Mouse (Mus musculus): ENCODE results near the gene Cox15. TPM values are rescaled to one million over a fixed set of nuclear protein-coding genes. Genes with fewer than 3 reads are reported as not detected.
A peak's percentile ranks its signal among the peaks of the same experiment; 100 is the strongest.

Cox15 gene
- 10 to 100 TPM in 20 of 26 experiments, 1 to 10 TPM in 6; 2.3 to 27.7 (median 16.0) TPM for total RNA-seq (2018; cell fraction: chromatin; rRNA removed)
- 10 to 100 TPM; 11.0 to 21.2 (median 18.0) TPM for total RNA-seq (2018; cell fraction: cytosol; rRNA removed)
- total RNA-seq (2018; cell fraction: nucleus; rRNA removed), result 10 to 100 TPM in 21 of 26 experiments, 1 to 10 TPM in 5; 6.3 to 24.0 (median 16.4) TPM
- polyA plus RNA-seq (2018), result 14.3 to 15.8 TPM (median 15.3 TPM) in 3 replicates

DNA sequence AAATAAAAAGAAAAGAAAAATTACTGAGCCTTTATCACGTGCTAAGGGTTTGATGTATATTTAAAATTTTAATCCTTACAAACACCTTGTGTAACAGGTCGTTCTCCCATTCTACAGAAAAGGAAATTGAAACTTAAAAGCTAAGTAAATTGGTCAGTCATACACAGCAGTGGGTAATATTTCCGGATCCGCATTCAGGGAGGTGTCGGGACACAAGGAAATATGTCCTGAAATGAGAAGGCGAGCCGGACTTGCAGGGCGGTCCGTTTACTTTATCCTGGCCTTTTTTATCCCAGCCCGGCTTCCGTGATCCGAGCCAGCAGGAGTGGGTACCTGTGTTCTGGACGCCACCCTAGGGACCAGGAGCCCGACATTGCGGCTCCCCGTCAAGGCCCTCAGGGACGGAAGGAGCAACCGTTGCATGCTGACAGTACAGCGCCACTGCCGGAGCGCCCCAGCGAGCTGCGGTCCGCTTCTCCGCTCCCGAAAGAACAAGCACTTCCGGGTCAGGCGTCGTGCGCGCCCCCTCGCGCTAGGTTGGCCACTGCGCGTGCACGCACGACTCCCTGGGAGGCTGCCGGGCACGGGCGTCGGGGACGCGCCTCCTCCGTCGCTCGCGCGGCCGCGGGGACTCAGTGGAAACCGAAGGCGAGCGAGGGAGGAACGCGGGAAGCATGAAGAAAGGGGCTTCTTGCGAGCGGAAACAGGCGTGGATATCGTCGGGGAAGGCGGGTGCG lies at the start of gene Cox15, which contains the start of gene Cutc:
TSS of gene Cox15 (minus strand) at position 512 of the 737 bp plus-strand sequence.
TSS of gene Cutc (plus strand) at position 508 of the 737 bp plus-strand sequence.
- H3K36me3 ChIP-seq (ENCODE audit: inconsistent target), result peaks cover 21% of the 10 kb centered on the region
- H3K79me2 ChIP-seq (ENCODE audit: inconsistent target), result peaks cover 18% of the 10 kb centered on the region
- under 1% methylated on average over 62 of the region's 62 CpGs for WGBS (ENCODE audit: missing documents)
- peak within 1 kb of the TSS; percentile 95 for H3K27ac ChIP-seq
- peak within 1 kb of the TSS; percentile 62 for H3K4me3 ChIP-seq (ENCODE audit: inconsistent target)

- H3K36me3 ChIP-seq (ENCODE audit: inconsistent target), result no peaks in the 10 kb centered on the region
- H3K4me3 ChIP-seq (ENCODE audit: inconsistent target), result no peak overlapping the region
- H3K27ac ChIP-seq, result peak overlapping the region; percentile 76
- 7% methylated on average over 9 of the region's 9 CpGs for WGBS (ENCODE audit: missing documents)
- no peaks in the 10 kb centered on the region for H3K79me2 ChIP-seq (ENCODE audit: inconsistent target)
Measured at GRCm38 (mm10) chr19:43801427-43802051, 48.7 kb upstream of the Cox15 start.

DNA sequence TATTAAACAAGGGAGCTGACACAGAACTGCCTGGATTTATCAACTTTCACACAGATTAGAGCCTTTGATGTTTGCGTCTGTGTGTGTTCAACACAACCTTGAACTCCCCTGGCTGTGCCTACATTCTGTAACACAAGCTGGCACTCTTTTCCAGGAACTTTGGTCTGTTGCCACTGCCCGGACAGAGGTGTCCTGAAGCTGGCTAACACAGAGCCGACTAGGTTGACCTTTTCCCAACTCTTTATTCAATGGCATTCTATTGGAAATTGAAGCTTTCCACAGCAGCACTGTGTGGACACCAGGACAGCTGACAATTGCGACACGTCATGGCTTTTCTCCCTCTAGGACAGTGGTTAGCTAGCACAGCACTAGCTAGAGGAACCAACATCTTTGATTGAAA lies 44.4 kb upstream of the Cox15 start:
- 80% methylated on average over 5 of the region's 5 CpGs for WGBS (ENCODE audit: missing documents)
- Histone ChIP-seq H3K27ac (no peak overlapping the region), H3K4me3 (ENCODE audit: inconsistent target) (no peak overlapping the region), H3K36me3 (ENCODE audit: inconsistent target) (no peaks in the 10 kb centered on the region), H3K79me2 (ENCODE audit: inconsistent target) (no peaks in the 10 kb centered on the region)

DNA sequence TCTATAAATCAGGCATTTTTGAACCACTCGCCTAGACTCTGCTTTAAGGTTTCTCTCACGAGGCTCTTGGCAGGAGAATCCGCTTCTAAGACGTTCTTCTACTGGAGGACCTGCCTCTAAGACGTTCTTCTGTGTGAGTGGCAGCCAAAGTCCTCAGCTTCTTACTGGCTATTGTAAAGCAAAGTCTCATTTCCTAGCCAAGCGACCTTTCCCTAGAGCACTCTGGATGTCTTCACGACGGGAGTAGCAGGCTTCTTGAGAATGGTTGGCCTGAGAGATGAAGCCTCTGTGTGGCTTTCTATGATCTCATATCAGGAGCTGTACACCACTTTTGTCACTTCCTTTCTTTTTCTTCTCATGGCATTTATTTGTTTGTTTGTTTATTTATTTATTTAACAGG lies 42.7 kb upstream of the Cox15 start:
- no peak overlapping the region for H3K4me3 ChIP-seq (ENCODE audit: inconsistent target)
- 92% methylated on average over 8 of the region's 8 CpGs for WGBS (ENCODE audit: missing documents)
- H3K36me3 ChIP-seq (ENCODE audit: inconsistent target), result no peaks in the 10 kb centered on the region
- no peak overlapping the region for H3K27ac ChIP-seq
- H3K79me2 ChIP-seq (ENCODE audit: inconsistent target), result no peaks in the 10 kb centered on the region

GRCm38 (mm10) chr19:43793951-43794350 lies 41.2 kb upstream of the Cox15 start:
- Histone ChIP-seq H3K36me3 (ENCODE audit: inconsistent target) (no peaks in the 10 kb centered on the region), H3K79me2 (ENCODE audit: inconsistent target) (no peaks in the 10 kb centered on the region), H3K4me3 (ENCODE audit: inconsistent target) (no peak overlapping the region), H3K27ac (no peak overlapping the region)
- WGBS (ENCODE audit: missing documents), result 100% methylated on average over 1 of the region's 1 CpGs

DNA sequence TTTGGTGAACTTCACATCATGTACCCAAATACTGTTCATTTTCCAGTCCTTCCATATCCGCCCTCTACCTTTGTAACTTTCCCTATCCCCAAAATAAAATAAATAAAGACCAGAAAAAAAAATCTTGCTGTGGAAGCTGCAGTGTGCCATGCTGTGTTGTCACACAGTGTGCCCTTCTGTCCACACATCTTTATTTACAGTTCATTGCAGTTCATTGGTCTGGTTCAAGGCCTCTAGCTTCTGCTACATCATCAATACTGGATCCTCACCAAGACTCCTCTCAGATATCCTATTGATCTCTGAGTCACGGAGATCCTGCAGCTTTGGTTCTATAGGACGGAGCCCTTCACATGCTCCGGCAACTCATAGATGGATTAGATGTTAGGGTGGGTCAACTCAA lies 39.7 kb upstream of the Cox15 start:
- 97% methylated on average over 4 of the region's 4 CpGs for WGBS (ENCODE audit: missing documents)
- Histone ChIP-seq H3K36me3 (ENCODE audit: inconsistent target) (no peaks in the 10 kb centered on the region), H3K79me2 (ENCODE audit: inconsistent target) (no peaks in the 10 kb centered on the region), H3K27ac (no peak overlapping the region), H3K4me3 (ENCODE audit: inconsistent target) (no peak overlapping the region)

DNA sequence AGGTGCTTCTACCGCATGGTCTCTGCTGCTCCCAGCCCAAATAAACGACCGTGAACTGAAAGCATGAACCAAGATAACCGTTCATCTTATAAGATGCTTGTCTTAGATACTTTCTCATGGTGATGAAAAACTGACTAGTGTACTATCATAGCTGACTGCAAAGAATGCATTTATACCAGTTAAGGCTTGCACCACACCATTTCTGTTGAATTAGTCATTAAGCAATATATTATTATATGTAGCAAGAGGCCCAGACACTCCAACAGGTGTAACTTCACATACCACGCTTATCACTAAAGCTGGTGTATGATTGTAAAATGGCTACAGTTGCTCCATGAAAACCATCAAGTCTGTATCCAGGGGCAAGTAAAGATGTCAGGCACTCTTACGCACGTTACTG lies 37.0 kb upstream of the Cox15 start:
- 93% methylated on average over 7 of the region's 7 CpGs for WGBS (ENCODE audit: missing documents)
- no peak overlapping the region for H3K4me3 ChIP-seq (ENCODE audit: inconsistent target)
- H3K36me3 ChIP-seq (ENCODE audit: inconsistent target), result no peaks in the 10 kb centered on the region
- H3K27ac ChIP-seq, result no peak overlapping the region
- H3K79me2 ChIP-seq (ENCODE audit: inconsistent target), result no peaks in the 10 kb centered on the region

DNA sequence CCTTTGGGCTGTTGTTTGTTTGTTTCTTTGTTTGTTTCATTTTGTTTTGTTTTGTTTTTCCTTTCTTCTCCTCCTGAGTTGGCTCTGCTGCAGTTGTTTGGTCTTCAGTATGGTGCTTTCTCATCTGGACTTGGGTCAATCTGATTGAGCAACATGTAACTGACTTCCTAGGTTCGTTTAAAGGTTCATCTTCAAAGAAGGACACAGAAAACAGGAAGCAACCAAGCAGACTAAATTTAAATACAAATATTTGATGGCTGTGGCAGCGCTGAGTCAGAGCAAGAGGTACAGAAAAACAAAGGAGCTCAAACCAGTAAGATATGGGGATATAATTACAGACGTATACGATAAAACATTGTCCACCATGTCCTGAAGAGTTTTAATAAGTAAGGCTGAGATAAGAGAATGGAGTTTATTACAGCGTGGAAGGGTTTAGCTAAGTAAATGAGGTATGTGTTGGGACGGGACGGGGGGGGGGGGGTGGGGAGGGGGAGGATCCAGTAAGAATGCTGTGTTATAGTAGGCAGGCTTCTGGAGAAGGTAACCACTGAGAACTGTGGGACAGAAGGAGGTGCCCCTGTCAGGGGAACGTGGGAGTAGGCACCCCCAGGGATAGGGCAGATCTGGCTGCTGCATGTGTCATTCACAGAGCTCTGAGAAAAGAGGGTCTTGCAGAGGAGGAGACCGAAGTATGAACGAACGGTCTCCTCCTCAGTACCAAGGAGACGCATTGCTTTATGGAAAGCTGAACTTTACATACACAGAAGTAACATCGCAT lies 33.6 kb upstream of the Cox15 start:
- Histone ChIP-seq H3K27ac (no peak overlapping the region), H3K36me3 (ENCODE audit: inconsistent target) (no peaks in the 10 kb centered on the region), H3K4me3 (ENCODE audit: inconsistent target) (no peak overlapping the region), H3K79me2 (ENCODE audit: inconsistent target) (no peaks in the 10 kb centered on the region)
- WGBS (ENCODE audit: missing documents), result 30% methylated on average over 13 of the region's 13 CpGs

DNA sequence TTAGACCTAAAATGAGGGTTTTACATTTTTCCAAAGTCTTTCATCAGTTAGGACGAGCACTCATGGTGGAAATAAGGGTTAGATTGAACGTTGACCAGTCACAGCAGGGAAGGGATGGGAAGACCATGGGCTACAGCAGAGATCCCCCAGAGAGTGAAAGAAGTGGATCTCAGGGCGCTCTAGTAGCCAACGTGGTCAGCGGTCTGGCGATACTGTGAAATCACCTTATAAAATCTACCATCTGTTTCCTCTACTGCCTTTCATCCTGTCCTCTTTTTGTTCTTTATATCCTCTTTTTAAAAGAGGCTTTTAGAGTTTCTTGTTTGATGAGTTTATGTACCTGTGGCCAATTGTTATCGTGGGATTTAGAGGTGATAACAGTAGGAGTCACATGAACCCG lies 32.0 kb upstream of the Cox15 start:
- Histone ChIP-seq H3K36me3 (ENCODE audit: inconsistent target) (no peaks in the 10 kb centered on the region), H3K79me2 (ENCODE audit: inconsistent target) (no peaks in the 10 kb centered on the region), H3K27ac (no peak overlapping the region), H3K4me3 (ENCODE audit: inconsistent target) (no peak overlapping the region)
- WGBS (ENCODE audit: missing documents), result 48% methylated on average over 8 of the region's 8 CpGs

GRCm38 (mm10) chr19:43781980-43782379 lies 29.2 kb upstream of the Cox15 start, which contains the start of gene Abcc2:
Gene Abcc2, plus strand, starts transcription at chr19:43782192.
- H3K27ac ChIP-seq, result no peak within 1 kb of the TSS
- no peaks in the 10 kb centered on the region for H3K79me2 ChIP-seq (ENCODE audit: inconsistent target)
- H3K36me3 ChIP-seq (ENCODE audit: inconsistent target), result no peaks in the 10 kb centered on the region
- H3K4me3 ChIP-seq (ENCODE audit: inconsistent target), result no peak within 1 kb of the TSS
- 95% methylated on average over 3 of the region's 3 CpGs for WGBS (ENCODE audit: missing documents)

- H3K27ac ChIP-seq, result no peak overlapping the region
- no peaks in the 10 kb centered on the region for H3K79me2 ChIP-seq (ENCODE audit: inconsistent target)
- WGBS (ENCODE audit: missing documents), result 45% methylated on average over 5 of the region's 5 CpGs
- no peak overlapping the region for H3K4me3 ChIP-seq (ENCODE audit: inconsistent target)
- no peaks in the 10 kb centered on the region for H3K36me3 ChIP-seq (ENCODE audit: inconsistent target)
Measured at GRCm38 (mm10) chr19:43780391-43780790, 27.6 kb upstream of the Cox15 start.

DNA sequence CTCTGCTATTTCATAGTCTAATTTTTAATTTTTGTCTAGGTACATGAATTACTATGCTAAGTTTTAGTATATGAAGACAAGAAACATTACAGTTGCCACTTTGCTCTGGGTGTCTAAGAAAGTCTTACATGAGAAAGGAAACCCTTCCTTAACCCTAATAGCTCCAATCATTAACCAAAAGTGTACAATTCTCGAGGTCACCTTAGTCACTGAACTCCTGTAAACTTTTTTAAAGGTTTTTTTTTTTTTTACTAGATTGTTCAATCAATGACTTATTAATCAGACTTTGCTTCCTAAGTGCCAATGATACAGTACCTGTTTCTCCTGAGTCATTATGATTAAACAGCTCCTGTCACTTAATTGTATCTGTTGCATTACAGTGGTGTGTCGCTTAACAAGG lies 24.5 kb upstream of the Cox15 start:
- WGBS (ENCODE audit: missing documents), result 79% methylated on average over 2 of the region's 2 CpGs
- no peak overlapping the region for H3K4me3 ChIP-seq (ENCODE audit: inconsistent target)
- no peaks in the 10 kb centered on the region for H3K79me2 ChIP-seq (ENCODE audit: inconsistent target)
- no peaks in the 10 kb centered on the region for H3K36me3 ChIP-seq (ENCODE audit: inconsistent target)
- no peak overlapping the region for H3K27ac ChIP-seq

DNA sequence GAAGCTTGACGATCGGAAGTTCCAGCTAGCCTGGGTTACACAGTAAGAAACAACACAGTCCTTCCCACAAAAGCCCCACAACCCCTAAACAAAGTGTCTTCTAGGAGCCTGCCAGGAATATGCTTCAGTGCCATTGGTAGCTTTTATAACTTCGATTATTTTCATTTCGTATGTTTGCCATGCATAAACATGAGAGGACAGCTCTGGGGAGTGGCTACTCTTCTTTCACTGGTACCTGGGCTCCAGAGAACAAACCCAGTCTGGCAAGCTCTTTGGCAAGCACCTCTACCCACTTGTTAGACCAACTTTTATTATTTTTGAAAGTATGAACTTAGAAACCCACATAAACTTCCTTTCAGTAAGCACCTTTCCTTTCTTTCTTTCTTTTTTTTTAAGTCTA lies 23.8 kb upstream of the Cox15 start:
- 94% methylated on average over 4 of the region's 4 CpGs for WGBS (ENCODE audit: missing documents)
- H3K27ac ChIP-seq, result no peak overlapping the region
- H3K36me3 ChIP-seq (ENCODE audit: inconsistent target), result no peaks in the 10 kb centered on the region
- no peak overlapping the region for H3K4me3 ChIP-seq (ENCODE audit: inconsistent target)
- H3K79me2 ChIP-seq (ENCODE audit: inconsistent target), result no peaks in the 10 kb centered on the region

DNA sequence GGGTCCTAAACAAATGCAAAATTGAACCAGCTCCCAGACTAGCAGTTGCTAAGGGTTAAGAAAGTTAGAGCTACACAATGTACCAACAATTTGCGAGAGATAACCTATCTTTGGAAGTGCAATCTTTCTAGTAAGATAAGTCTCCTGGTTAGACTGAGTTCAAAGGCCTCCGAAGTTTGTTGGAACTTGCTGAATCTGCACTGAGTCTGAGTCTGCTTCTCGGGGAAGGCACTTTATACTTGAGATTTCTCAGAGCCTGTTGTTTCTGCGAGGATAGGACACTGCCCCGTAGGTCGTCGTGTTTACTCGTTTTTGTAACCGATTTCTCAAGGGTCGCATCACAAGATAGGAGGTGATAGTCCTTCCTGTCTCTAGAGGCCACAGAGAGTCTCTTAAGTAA lies 22.6 kb upstream of the Cox15 start:
- Histone ChIP-seq H3K4me3 (ENCODE audit: inconsistent target) (no peak overlapping the region), H3K79me2 (ENCODE audit: inconsistent target) (no peaks in the 10 kb centered on the region), H3K36me3 (ENCODE audit: inconsistent target) (no peaks in the 10 kb centered on the region), H3K27ac (no peak overlapping the region)
- WGBS (ENCODE audit: missing documents), result 94% methylated on average over 10 of the region's 10 CpGs
